Mouse (Mus musculus) heart, postnatal 36 days (tissue): Measurements from ENCODE around the gene Hist1h2bk. TPM values are rescaled to one million over a fixed set of nuclear protein-coding genes. Genes with fewer than 3 reads are reported as not detected.
"Not testable (repeated sequence)": the region's sequence is repeated elsewhere in the genome, so short reads cannot be mapped to it uniquely, and the experiment has no call there.

ENCODE experiments used
- DNase-seq, 2 experiments: peaks; one replicate each; pipeline ENCODE4 v3.0.0; 2021 to 2022
- intact Hi-C: fragments of 180-260 bp; cut with DNase I; formaldehyde crosslinking; loops from one replicate; pipeline ENCODE4 v1.15.1; 2025
- total RNA-seq, 2 experiments: library from RNA; stranded (reverse); gene quantifications; 2 replicates each; pipeline ENCODE4 v1.2.3; 2021

The Hist1h2bk gene
- total RNA-seq: 10 to 100 TPM; 23.3 to 28.1 TPM

GRCm38 (mm10) chr13:22035267-22036148 lies at the start of gene Hist1h2bk, which contains the start of gene Hist1h2ah:
Gene Hist1h2bk (plus strand): TSS chr13:22035870.
Gene Hist1h2ah (minus strand): TSS chr13:22035568.
- intact Hi-C loops: not testable (repeated sequence)
- peak; percentile 75 to 78 for DNase-seq

- no peak for DNase-seq
- intact Hi-C loops: no loop called here
Measured at GRCm38 (mm10) chr13:21992550-21992949, 43.1 kb upstream of the Hist1h2bk start.

DNA sequence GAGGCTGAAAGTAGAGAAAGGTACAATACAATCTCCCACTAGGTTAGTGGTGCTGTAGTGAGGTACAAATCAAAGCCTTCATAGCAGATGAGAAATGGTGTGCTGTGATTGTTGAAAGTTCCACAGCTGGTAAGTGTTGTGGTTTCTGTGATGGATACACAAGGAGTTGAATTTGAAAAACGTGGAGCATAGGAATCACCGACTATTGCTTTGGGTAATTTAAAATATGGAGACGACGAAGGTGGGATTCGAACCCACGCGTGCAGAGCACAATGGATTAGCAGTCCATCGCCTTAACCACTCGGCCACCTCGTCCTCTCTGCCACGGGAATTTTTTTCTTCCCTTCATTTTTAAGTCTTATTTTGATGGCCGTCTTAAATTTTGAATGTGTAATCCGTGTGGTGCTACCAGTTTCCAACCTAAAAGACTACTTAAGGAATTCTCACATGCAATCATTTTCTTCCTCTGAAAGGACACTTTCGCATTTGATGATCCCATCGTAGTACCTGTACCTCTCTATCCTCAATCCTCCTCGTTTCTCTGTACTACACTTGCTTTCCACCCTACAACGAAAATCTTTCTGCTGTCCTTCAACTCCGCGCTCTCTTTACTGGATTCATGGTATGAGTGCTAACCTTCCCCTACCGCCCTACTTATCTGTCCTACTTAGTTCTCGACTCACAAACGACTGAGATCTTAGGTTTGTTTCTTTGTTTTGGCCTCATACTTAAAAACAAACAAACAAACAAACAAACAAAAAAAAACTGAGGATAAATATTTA lies 41.5 kb upstream of the Hist1h2bk start:
- intact Hi-C loops: loop anchor here (2.0 kb wide), 2 partner anchors 19 to 21 kb away; no protein-coding TSS in a partner anchor
- DNase-seq: peak; percentile 24 to 40

DNA sequence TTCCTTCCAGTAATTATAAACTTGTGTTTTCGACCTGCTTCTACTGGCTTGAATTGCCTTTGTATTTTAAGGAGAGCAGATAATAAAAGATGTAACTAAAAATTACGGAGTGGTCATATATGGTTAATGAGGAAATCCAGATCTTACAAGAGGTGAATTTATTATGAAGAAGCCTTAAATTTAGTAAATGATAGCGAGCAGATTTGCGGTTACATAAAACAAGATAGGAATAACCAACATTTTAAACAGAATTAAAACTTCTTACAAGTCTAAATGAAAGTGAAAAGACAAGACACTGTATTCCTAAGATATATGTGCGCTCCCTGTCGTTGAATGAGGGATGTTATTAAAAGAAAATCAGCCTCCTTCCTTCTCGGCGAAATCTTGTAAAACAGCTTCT lies 40.8 kb upstream of the Hist1h2bk start:
- intact Hi-C loops: loop anchor here (2.0 kb wide), 2 partner anchors 20 kb away; no protein-coding TSS in a partner anchor
- no peak for DNase-seq

GRCm38 (mm10) chr13:21995331-21995914 lies 40.2 kb upstream of the Hist1h2bk start:
- intact Hi-C loops: loop anchor here (2.0 kb wide), 2 partner anchors 19 to 21 kb away; no protein-coding TSS in a partner anchor
- DNase-seq: peak in 1 of 2 experiments; percentile 47

- intact Hi-C loops: loop anchor here (2.0 kb wide), 1 partner anchor 31 kb away; no protein-coding TSS in a partner anchor
Measured at GRCm38 (mm10) chr13:21996101-21996839, 39.4 kb upstream of the Hist1h2bk start.

DNA sequence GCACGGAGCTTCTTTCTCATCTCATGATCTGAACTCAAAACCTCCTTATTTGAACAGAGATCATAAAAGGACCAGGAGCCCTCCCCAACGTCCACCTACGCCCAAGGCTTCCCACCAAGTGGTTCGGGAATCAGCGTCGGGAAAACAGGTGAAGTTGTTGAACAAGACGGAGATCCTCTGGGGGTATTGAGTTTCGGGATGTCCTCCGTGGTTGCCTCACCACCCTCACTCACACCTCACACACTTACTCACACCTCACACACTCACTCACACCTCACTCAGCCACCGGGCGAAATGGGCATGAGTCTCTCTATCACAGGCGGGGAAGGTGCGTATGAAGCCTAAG lies 38.9 kb upstream of the Hist1h2bk start:
- intact Hi-C loops: loop anchor here (2.0 kb wide), 1 partner anchor 30 kb away; no protein-coding TSS in a partner anchor
- no peak for DNase-seq

More at GRCm38 (mm10) chr13:21996101-21996839, 39.4 kb upstream of the Hist1h2bk start:
- no peak for DNase-seq

- DNase-seq: no peak
- intact Hi-C loops: loop anchor here (2.0 kb wide), 1 partner anchor 29 kb away; no protein-coding TSS in a partner anchor
Measured at GRCm38 (mm10) chr13:21997201-21997820, 38.4 kb upstream of the Hist1h2bk start.

DNA sequence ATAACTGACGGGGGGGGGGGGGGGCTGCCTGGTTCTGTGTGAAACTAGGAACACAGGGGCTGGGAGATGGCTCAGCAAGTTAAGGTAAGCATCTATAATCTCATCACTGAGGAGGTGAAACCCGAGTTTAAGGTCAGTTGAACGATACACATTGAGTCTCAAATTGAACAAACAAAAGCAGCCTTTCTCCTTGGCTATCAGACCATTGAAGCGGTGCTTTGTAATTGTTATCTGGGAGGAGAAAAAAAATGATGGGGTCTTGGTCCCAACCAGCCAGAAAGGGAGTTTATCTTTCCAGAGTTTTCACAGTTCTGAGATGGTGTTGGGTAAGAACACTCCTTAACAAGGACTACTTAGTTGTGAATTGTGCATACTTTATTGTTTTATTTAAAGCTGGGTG lies 37.8 kb upstream of the Hist1h2bk start:
- intact Hi-C loops: loop anchor here (2.0 kb wide), 1 partner anchor 29 kb away; no protein-coding TSS in a partner anchor
- no peak for DNase-seq

GRCm38 (mm10) chr13:21998412-21998811 lies 37.3 kb upstream of the Hist1h2bk start:
- intact Hi-C loops: no loop called here
- DNase-seq: no peak

DNA sequence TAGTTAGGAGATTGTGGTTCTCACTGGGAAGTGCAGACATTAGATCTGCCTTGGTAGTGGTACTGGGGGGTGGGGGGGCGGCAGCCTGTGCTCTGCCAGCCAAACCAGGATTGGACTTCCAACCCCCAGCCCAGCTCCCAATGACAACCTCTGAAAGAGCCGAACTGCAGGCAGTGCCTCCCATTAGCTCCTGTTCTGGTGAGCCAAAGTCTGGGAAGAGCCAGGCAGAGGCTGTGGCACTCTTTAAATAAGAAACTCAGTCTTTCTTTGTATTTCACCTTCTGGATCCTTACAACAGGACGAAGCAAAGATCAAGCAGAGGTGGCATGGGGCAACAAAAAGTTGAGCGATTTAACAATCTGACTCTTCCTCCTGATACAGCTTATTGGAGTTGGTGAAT lies 36.5 kb upstream of the Hist1h2bk start:
- intact Hi-C loops: no loop called here
- DNase-seq: no peak

DNA sequence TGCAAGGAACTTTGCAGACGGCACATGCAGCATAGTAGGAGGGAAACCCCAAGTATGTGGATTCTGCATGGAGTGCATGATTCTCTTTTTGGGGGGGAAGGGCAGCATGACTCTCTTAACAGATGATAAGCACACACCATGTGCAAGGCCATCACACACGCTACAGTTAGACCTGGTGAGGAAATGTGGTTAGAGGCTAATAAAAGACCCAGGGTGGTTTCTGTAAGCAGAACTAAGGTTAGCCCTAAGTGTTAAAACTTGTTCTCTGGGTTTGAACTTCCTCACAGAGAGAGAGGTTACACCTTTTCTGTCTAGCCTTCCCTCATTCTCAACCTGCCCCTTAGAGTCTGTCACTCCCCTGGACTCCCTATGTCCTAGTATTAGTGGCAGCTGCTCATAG lies 34.3 kb upstream of the Hist1h2bk start:
- intact Hi-C loops: no loop called here
- no peak for DNase-seq

GRCm38 (mm10) chr13:22001823-22002222 lies 33.8 kb upstream of the Hist1h2bk start:
- intact Hi-C loops: no loop called here
- no peak for DNase-seq

GRCm38 (mm10) chr13:22005605-22006333 lies 29.9 kb upstream of the Hist1h2bk start:
- intact Hi-C loops: no loop called here
- DNase-seq: peak; percentile 34 to 52

DNA sequence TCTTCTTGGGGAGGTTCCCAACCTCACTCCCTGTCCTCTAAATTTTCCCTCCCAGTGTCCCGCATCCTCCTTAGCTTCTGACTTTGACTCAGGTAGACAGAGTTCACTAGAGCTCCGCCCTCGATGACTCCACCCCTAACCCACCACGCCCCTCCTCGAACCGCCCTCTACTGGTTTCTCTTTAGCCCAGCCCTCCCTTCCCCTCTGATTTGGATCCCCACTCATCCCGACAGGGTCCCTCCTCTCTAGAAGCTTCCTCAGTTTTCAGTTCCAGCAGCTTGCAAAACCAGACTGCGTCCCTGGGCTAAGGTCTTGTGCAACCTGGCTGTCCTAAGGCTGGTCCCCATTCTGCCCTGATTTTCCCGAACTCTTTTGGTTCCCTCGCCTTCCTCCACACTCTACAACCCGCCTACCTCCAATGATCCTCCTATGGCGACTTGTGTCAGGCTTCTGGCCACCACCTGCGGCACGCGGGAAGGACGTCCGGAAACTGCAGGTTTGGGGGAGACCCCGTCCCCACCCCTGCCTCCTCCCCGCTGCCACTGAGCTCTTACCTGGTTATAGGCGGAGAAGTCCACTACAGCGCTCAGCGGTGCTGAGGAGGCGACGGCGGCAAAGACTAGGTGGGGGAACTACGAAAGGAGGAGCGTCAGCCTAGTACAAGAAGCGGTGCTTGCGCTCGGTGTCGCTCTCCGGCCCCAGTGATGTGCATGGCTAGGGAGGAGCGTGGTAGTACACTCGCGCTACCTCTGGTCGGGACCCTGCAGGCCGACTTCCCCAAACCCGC lies 29.1 kb upstream of the Hist1h2bk start:
- peak in 1 of 2 experiments; percentile 41 for DNase-seq
- intact Hi-C loops: no loop called here

DNA sequence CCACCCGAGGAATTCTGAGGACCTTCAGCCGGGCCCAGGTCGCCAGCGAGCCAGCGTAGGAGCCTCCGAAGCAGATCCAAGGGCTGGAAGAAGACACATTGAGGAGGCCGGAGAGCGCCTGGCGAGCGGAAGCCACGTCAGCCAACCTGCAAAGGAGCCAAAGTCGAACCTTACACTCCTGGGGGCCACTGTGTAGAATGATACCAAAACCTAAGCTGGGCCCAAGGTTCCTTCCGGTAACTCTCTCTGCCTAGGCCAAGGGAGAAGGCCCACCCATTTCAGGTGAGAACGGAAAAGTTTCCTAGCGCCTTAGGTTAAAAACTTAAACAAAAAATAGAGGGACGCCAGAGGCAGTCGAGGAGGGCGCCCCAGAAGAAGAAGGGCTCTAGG lies 28.6 kb upstream of the Hist1h2bk start:
- no peak for DNase-seq
- intact Hi-C loops: no loop called here

DNA sequence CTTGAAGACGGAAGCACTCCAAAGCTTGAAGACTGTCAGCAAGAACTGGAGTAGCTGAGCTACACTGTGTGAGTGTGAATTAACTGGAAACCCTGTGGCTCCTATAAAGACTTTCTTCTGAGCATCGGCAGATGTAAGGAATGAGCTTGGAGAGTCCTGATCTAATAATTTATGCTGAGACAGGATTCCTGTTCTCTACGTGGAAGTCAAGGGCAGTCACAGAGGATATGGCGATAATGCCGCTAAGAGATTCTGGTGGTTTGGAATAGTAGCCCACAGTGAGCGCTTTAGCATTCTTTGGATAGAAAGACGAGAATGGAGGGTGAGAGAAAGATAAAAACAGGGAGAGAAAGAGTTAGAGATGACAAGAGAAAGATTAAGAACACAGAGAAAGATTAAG lies 27.8 kb upstream of the Hist1h2bk start:
- DNase-seq: no peak
- intact Hi-C loops: no loop called here

- intact Hi-C loops: no loop called here
- no peak for DNase-seq
Measured at GRCm38 (mm10) chr13:22008707-22009106, 27.0 kb upstream of the Hist1h2bk start.
